Mouse (Mus musculus) right cerebral cortex, adult 2 months (tissue): ENCODE measurements at regions not wholly inside any gene's neighbourhood (a gene's known extent, or its start where the extent isn't known, plus 50 kb on each side); places are given as distances from the start of the nearest gene placed in this dataset.
"Not testable (repeated sequence)": the region's sequence is repeated elsewhere in the genome, so short reads cannot be mapped to it uniquely, and the experiment has no call there.

Source experiments
- DNase-seq, 2 experiments: peaks; one replicate each; pipeline ENCODE4 v3.0.0; 2021 to 2022; ENCODE audit warnings: low spot score in 2 of 2

- DNase-seq, result peak; percentile 69 to 74
These were observed 475.1 kb downstream of the Tbl1xr1 start for GRCm38 (mm10) chr3:22551516-22551915.

- no peak for DNase-seq
These were observed 483.1 kb downstream of the Tbl1xr1 start for GRCm38 (mm10) chr3:22559556-22559955.

GRCm38 (mm10) chr3:22560476-22561170 lies 484.2 kb downstream of the Tbl1xr1 start:
- not testable (repeated sequence) for DNase-seq
